Mouse (Mus musculus): Measurements from ENCODE around the gene Sstr1. TPM values are rescaled to one million over a fixed set of nuclear protein-coding genes. Genes with fewer than 3 reads are reported as not detected.
A peak's percentile ranks its signal among the peaks of the same experiment; 100 is the strongest.

Gene Sstr1
- polyA plus RNA-seq (2014; fragmentation: Nextera tagmentation; extraction: Ambion mirVana): 11.6 and 12.2 TPM in 2 replicates

DNA sequence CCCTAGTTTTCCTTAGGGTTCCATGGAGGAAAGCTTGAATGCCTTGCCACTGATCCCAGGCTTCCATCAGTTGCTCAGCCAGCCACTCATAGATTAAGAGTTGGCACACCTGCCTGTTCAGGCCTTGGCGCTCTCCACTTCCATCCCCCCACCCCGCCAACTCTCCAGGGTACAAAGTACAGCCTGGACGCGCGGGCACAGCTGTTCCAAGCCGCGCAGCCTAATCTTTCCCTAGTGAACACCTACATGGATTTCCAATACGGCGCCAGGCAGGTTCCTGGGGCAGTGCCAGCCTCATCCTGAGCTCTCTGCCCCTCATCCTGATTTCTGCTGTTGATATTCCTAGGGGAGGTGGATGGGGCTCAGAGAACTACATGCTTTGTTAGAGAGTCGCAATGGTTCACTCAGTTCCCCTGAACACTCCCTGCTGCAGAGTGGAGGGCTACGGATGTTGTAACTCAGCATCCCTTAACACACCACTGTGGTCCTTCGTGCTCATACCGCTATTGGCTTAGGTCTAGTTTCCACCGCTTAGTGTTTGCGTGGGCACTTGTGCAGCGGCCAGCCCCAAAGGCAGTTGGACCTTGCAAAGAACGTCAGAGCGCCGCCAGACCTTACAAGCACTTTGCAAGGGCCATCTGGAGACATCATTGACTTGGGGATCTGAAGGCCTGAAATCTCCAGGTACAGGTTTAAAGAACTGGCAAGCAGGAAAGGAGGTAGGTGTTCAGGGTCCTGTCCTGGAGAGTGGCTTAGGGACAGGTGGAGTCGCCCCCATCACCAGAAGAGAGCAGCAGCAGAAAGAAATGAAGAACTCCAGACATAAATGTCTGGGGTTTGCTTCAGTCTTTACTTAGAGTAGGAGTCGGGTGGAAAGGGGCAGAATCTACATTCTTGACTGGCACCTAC lies at the start of gene Sstr1:
Sstr1 (plus strand) TSS at position 610 of the 909 bp plus-strand sequence.
- Histone ChIP-seq H3K4me2 (replicated peaks) (peak within 1 kb of the TSS; percentile 96), H3K9ac (peak within 1 kb of the TSS; percentile 65), H3K27ac (0 out of 2 replicates have a peak within 1 kb of the TSS, but pooled peaks have one; percentile 14), H3K4me3 (replicated peaks; ENCODE audit: low read length) (peak within 1 kb of the TSS; percentile 55), H3K27me3 (ENCODE audit: control insufficient read depth, insufficient read depth, low read length) (peaks cover 49% of the 10 kb centered on the region), H3K4me1 (replicated peaks; ENCODE audit: control insufficient read depth, insufficient read depth, low read length) (peaks cover 19% of the 10 kb centered on the region), H3K9me3 (ENCODE audit: control insufficient read depth, low read length) (no peaks in the 10 kb centered on the region), H3K36me3 (replicated peaks; ENCODE audit: control insufficient read depth, insufficient read depth) (no peaks in the 10 kb centered on the region)
- ATAC-seq (ENCODE audit: low FRiP score) (no peak), DNase-seq (ENCODE audit: low spot score) (no peak)
- WGBS: 13% methylated on average over 21 of the region's 21 CpGs

DNA sequence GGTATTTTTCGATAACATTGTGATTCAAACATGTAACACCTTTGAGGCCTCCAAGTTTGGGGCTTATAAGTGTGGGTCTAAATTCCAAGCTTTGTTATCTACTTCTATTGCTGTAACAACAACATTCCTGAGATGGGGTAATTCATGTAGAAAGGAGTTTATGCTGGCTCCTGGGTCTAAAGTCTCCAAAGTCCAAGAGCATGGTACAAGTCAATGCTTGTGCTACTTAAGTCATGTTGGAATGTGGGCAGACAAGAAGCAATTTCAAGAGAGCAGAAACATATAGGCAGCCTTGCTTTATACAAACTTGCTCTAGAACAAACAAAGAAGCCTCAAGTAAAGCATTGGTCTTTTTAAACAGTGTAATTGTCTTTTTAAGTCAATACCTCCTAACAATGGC lies 12.8 kb upstream of the Sstr1 start:
- Histone ChIP-seq H3K4me2 (replicated peaks) (no peak overlapping the region), H3K27me3 (ENCODE audit: control insufficient read depth, insufficient read depth, low read length) (no peaks in the 10 kb centered on the region), H3K4me3 (replicated peaks; ENCODE audit: low read length) (no peak overlapping the region), H3K9me3 (ENCODE audit: control insufficient read depth, low read length) (no peaks in the 10 kb centered on the region), H3K27ac (no peak overlapping the region), H3K36me3 (replicated peaks; ENCODE audit: control insufficient read depth, insufficient read depth) (no peaks in the 10 kb centered on the region), H3K9ac (no peak overlapping the region), H3K4me1 (replicated peaks; ENCODE audit: control insufficient read depth, insufficient read depth, low read length) (no peaks in the 10 kb centered on the region)
- ATAC-seq (ENCODE audit: low FRiP score): no peak
- WGBS: 96% methylated on average over 1 of the region's 1 CpGs
- no peak for DNase-seq (ENCODE audit: low spot score)

DNA sequence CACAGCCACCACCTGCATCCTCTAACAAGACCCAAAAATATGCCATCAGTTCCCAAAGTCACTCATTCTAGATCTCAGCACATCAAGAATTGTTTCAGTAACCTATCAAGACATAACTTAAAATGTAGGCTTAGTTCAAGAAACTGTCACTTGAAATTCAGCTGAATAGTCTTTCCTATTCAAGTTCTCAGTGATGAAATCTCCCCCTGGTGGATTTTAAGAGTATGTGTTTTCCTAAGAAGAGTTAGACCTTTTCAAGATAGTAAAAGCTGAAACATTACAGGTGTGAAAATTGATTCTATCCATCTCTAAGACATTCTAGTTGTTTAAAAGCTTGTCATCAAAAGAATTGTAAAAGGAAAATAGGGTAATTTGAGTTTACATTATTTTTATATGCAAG lies 10.4 kb upstream of the Sstr1 start:
- H3K27ac ChIP-seq: no peak overlapping the region
- no peaks in the 10 kb centered on the region for H3K4me1 ChIP-seq (replicated peaks; ENCODE audit: control insufficient read depth, insufficient read depth, low read length)
- no peak overlapping the region for H3K4me2 ChIP-seq (replicated peaks)
- H3K9ac ChIP-seq: no peak overlapping the region
- ATAC-seq (ENCODE audit: low FRiP score): no peak
- no peaks in the 10 kb centered on the region for H3K9me3 ChIP-seq (ENCODE audit: control insufficient read depth, low read length)
- no peak for DNase-seq (ENCODE audit: low spot score)
- H3K27me3 ChIP-seq (ENCODE audit: control insufficient read depth, insufficient read depth, low read length): no peaks in the 10 kb centered on the region
- no peaks in the 10 kb centered on the region for H3K36me3 ChIP-seq (replicated peaks; ENCODE audit: control insufficient read depth, insufficient read depth)
- H3K4me3 ChIP-seq (replicated peaks; ENCODE audit: low read length): no peak overlapping the region

DNA sequence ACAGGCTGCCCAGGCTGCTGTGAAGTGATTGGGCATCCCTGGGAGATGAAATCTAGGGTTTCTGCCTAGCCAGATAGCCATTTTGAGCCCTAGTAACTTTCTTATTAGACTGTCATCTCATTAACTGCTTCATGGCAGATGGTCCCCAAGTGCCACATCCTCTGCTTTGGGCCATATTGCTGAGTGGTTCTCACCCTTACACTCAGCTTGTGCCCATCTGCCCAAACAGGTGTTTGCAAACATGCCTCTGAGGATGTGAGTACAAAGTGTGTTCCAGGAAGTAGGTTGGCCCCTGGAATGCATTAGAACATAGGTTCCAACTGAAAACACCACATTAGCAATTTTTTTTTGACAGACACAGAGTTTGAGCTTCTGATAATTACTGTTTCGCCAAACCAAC lies 3.6 kb upstream of the Sstr1 start:
- ATAC-seq (ENCODE audit: low FRiP score) (peak; percentile 35), DNase-seq (ENCODE audit: low spot score) (no peak)

DNA sequence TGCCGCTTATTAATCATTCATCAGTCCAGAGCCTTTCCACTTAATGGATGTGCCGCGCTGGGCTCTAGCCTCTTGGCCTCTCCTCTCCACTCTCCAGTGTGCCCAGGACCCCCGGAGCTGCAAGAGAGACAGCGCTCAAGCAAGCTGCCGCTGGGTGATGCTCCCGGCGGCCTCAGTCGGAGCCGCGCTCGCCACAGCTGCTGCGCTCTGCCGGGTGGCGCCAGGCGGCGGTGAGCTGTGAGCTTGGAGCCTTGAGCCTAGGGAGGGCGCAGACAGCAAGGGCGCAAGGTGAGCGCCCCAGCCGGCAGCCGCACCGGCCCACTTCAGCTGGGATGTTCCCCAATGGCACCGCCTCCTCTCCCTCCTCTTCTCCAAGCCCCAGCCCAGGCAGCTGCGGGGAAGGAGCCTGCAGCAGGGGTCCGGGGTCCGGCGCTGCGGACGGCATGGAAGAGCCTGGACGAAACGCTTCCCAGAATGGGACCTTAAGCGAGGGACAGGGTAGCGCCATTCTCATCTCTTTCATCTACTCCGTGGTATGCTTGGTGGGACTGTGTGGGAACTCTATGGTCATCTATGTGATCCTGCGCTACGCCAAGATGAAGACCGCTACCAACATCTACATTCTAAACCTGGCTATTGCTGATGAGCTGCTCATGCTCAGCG lies 820 bp downstream of the Sstr1 start:
- under 1% methylated on average over 36 of the region's 39 CpGs for WGBS
- peak overlapping the region; percentile 96 for H3K4me2 ChIP-seq (replicated peaks)
- 0 out of 2 replicates have a peak overlapping the region, but pooled peaks have one; percentile 14 for H3K27ac ChIP-seq
- DNase-seq (ENCODE audit: low spot score): no peak
- H3K9me3 ChIP-seq (ENCODE audit: control insufficient read depth, low read length): no peaks in the 10 kb centered on the region
- peak; percentile 65 for ATAC-seq (ENCODE audit: low FRiP score)
- peaks cover 19% of the 10 kb centered on the region for H3K4me1 ChIP-seq (replicated peaks; ENCODE audit: control insufficient read depth, insufficient read depth, low read length)
- H3K4me3 ChIP-seq (replicated peaks; ENCODE audit: low read length): peak overlapping the region; percentile 55
- no peaks in the 10 kb centered on the region for H3K36me3 ChIP-seq (replicated peaks; ENCODE audit: control insufficient read depth, insufficient read depth)
- peaks cover 49% of the 10 kb centered on the region for H3K27me3 ChIP-seq (ENCODE audit: control insufficient read depth, insufficient read depth, low read length)
- peak overlapping the region; percentile 65 for H3K9ac ChIP-seq

More for the DNA sequence above, 3.6 kb upstream of the Sstr1 start:
- peaks cover 24% of the 10 kb centered on the region for H3K27me3 ChIP-seq (ENCODE audit: control insufficient read depth, insufficient read depth, low read length)
- no peak overlapping the region for H3K4me3 ChIP-seq (replicated peaks; ENCODE audit: low read length)
- 75% methylated on average over 1 of the region's 1 CpGs for WGBS
- H3K9me3 ChIP-seq (ENCODE audit: control insufficient read depth, low read length): no peaks in the 10 kb centered on the region
- H3K36me3 ChIP-seq (replicated peaks; ENCODE audit: control insufficient read depth, insufficient read depth): no peaks in the 10 kb centered on the region
- no peak overlapping the region for H3K4me2 ChIP-seq (replicated peaks)
- H3K4me1 ChIP-seq (replicated peaks; ENCODE audit: control insufficient read depth, insufficient read depth, low read length): peaks cover 11% of the 10 kb centered on the region; the same call in 1 of the 2 replicates
- no peak overlapping the region for H3K9ac ChIP-seq
- H3K27ac ChIP-seq: no peak overlapping the region

DNA sequence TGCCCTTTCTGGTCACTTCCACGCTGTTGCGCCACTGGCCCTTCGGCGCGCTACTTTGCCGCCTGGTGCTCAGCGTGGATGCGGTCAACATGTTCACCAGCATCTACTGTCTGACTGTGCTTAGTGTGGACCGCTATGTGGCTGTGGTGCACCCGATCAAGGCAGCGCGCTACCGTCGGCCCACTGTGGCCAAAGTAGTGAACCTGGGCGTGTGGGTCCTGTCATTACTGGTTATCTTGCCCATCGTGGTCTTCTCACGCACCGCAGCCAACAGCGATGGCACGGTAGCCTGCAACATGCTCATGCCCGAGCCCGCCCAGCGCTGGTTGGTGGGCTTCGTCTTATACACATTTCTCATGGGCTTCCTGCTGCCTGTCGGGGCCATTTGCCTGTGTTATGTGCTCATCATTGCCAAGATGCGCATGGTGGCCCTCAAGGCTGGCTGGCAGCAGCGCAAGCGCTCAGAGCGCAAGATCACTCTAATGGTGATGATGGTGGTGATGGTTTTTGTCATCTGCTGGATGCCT lies 1.4 kb downstream of the Sstr1 start:
- ATAC-seq (ENCODE audit: low FRiP score) (peak; percentile 32; the same call in 1 of the 2 replicates), DNase-seq (ENCODE audit: low spot score) (no peak)
- Histone ChIP-seq H3K9ac (peak overlapping the region; percentile 65), H3K9me3 (ENCODE audit: control insufficient read depth, low read length) (no peaks in the 10 kb centered on the region), H3K27ac (0 out of 2 replicates have a peak overlapping the region, but pooled peaks have one; percentile 14), H3K4me3 (replicated peaks; ENCODE audit: low read length) (peak overlapping the region; percentile 55), H3K27me3 (ENCODE audit: control insufficient read depth, insufficient read depth, low read length) (peaks cover 49% of the 10 kb centered on the region), H3K36me3 (replicated peaks; ENCODE audit: control insufficient read depth, insufficient read depth) (no peaks in the 10 kb centered on the region), H3K4me1 (replicated peaks; ENCODE audit: control insufficient read depth, insufficient read depth, low read length) (peaks cover 19% of the 10 kb centered on the region), H3K4me2 (replicated peaks) (peak overlapping the region; percentile 96)
- 2% methylated on average over 29 of the region's 29 CpGs for WGBS

DNA sequence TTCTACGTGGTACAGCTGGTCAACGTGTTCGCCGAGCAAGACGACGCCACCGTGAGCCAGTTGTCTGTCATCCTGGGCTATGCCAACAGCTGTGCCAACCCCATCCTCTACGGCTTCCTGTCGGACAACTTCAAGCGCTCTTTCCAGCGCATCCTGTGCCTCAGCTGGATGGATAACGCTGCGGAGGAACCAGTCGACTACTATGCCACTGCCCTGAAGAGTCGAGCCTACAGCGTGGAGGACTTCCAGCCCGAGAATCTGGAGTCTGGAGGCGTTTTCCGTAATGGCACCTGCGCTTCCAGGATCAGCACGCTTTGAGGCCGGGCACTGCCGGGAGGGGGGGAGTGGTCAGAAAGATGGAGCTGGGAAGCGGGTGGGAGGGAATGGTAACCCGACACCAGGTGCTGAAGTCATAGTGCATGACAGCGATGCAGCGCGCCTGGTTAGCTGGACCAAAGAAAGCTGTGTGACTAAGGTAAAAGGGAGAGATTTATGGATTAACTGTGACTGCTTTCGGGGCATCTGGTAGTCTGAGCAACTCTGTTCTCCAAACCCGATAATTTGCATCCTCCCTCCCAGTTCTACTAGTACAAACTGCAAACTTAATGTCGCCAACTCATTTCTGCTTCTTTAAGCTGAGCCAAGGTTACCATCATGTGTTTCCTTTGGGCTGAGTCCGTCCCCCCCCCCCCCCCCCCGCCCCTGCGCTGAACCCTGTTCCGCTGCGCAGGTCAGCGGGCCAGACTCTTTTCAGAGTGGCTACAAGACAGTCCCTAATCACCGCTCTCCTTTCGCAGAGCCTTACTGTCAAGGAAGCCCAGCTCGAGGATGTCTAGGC lies 2.1 kb downstream of the Sstr1 start:
- H3K4me1 ChIP-seq (replicated peaks; ENCODE audit: control insufficient read depth, insufficient read depth, low read length): peaks cover 19% of the 10 kb centered on the region
- H3K9me3 ChIP-seq (ENCODE audit: control insufficient read depth, low read length): no peaks in the 10 kb centered on the region
- DNase-seq (ENCODE audit: low spot score) (no peak), ATAC-seq (ENCODE audit: low FRiP score) (peak; percentile 41; the same call in 1 of the 2 replicates)
- no peak overlapping the region for H3K27ac ChIP-seq
- peak overlapping the region; percentile 65 for H3K9ac ChIP-seq
- H3K36me3 ChIP-seq (replicated peaks; ENCODE audit: control insufficient read depth, insufficient read depth): no peaks in the 10 kb centered on the region
- peaks cover 49% of the 10 kb centered on the region for H3K27me3 ChIP-seq (ENCODE audit: control insufficient read depth, insufficient read depth, low read length)
- peak overlapping the region; percentile 96 for H3K4me2 ChIP-seq (replicated peaks)
- WGBS: 2% methylated on average over 39 of the region's 40 CpGs
- peak overlapping the region; percentile 55 for H3K4me3 ChIP-seq (replicated peaks; ENCODE audit: low read length)

DNA sequence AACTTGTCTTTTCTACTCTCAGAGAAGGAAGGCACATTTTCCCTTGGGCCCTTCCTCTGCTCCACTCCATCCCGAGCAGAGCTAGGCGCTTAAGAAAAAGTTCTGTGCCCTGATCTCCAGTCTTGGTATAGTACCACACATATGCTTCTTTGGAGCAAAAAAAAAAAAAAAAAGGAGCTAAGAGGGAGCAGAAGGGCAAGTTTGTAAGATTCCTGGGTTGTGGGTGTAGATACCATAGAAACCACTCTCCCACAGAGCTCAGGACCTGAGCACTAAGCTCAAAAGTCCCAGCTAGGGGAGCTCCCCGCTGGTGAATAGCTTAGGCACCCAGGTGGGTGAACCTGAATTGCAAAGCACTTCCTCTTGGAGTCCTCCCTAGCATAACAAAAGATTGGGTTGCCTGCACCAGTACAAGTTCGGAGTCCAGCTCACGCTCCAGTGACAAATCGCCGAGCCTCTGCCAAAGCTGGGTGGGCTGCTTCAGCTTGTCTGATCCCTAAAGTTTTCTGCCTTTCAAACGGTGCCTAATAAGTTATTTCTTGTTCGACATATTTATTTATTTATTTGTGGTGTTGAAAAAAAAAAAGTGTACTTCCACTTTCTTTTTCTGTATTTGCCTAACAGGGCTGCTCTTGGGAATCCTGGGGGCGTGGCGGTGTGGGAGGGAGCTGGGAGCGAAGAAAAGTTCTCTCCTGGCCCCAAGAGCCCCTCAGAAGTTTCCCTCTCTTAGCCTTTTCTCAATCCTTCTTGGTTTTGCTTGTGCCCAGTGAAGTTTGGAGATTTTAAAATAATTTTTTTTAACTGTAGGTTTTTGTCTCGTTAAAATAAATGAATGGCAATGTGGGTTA lies 2.9 kb downstream of the Sstr1 start:
- H3K9me3 ChIP-seq (ENCODE audit: control insufficient read depth, low read length): no peaks in the 10 kb centered on the region
- H3K27me3 ChIP-seq (ENCODE audit: control insufficient read depth, insufficient read depth, low read length): peaks cover 49% of the 10 kb centered on the region
- no peak for DNase-seq (ENCODE audit: low spot score)
- H3K4me2 ChIP-seq (replicated peaks): peak overlapping the region; percentile 96
- H3K4me3 ChIP-seq (replicated peaks; ENCODE audit: low read length): peak overlapping the region; percentile 55
- no peak overlapping the region for H3K27ac ChIP-seq
- H3K4me1 ChIP-seq (replicated peaks; ENCODE audit: control insufficient read depth, insufficient read depth, low read length): peaks cover 19% of the 10 kb centered on the region
- H3K36me3 ChIP-seq (replicated peaks; ENCODE audit: control insufficient read depth, insufficient read depth): no peaks in the 10 kb centered on the region
- peak overlapping the region; percentile 65; the same call in 1 of the 2 replicates for H3K9ac ChIP-seq
- 4% methylated on average over 13 of the region's 13 CpGs for WGBS
- ATAC-seq (ENCODE audit: low FRiP score): no peak
